Mouse (Mus musculus): Measurements from ENCODE around the gene Gtf2h3. TPM values are rescaled to one million over a fixed set of nuclear protein-coding genes. Genes with fewer than 3 reads are reported as not detected.

Gene Gtf2h3
- total RNA-seq, 4 experiments from 2014 or later = 28.9 to 36.7 (median 31.6) TPM

- DNase-seq (ENCODE audit: low spot score in 2 of 2) = no peak
These were observed 57.2 kb downstream of the Gtf2h3 start for GRCm38 (mm10) chr5:124636139-124636538.

GRCm38 (mm10) chr5:124636694-124637093, 57.8 kb downstream of the Gtf2h3 start:
- no peak for DNase-seq (ENCODE audit: low spot score in 2 of 2)

- no peak for DNase-seq (ENCODE audit: low spot score in 2 of 2)
These were observed 58.4 kb downstream of the Gtf2h3 start for GRCm38 (mm10) chr5:124637300-124637699.

- DNase-seq (ENCODE audit: low spot score in 2 of 2) = no peak
These were observed 58.9 kb downstream of the Gtf2h3 start for GRCm38 (mm10) chr5:124637836-124638235.

Other genes with a start within 250 kb of the Gtf2h3 start
- gene Cdk2ap1, start 216.1 kb upstream of the Gtf2h3 start, total RNA-seq (2022) = 100 to 1,000 TPM in 2 of 4 experiments, 10 to 100 TPM in 2; 92.2 to 111 (median 102) TPM
- 100 to 1,000 TPM; 135 to 183 (median 148) TPM for gene Sbno1, start 153.1 kb upstream of the Gtf2h3 start, total RNA-seq (2022)
- gene Kmt5a, start 139.2 kb upstream of the Gtf2h3 start, total RNA-seq (2022) = 10 to 100 TPM; 58.2 to 72.4 (median 64.4) TPM
- 10 to 100 TPM; 15.5 to 21.0 (median 17.2) TPM for gene Rilpl2, start 100.8 kb upstream of the Gtf2h3 start, total RNA-seq (2022)
- 10 to 100 TPM; 25.7 to 31.5 (median 28.6) TPM for gene Snrnp35, start 96.0 kb upstream of the Gtf2h3 start, total RNA-seq (2022)
- 10 to 100 TPM; 67.1 to 69.2 (median 68.8) TPM for gene Rilpl1, start 47.7 kb upstream of the Gtf2h3 start, total RNA-seq (2022)
- 100 to 1,000 TPM; 100 to 117 (median 109) TPM for gene Tmed2, start 38.4 kb upstream of the Gtf2h3 start, total RNA-seq (2022)
- 10 to 100 TPM; 27.5 to 36.8 (median 29.6) TPM for gene Ddx55, start 26.3 kb upstream of the Gtf2h3 start, total RNA-seq (2022)
- 10 to 100 TPM; 34.2 to 36.9 (median 35.2) TPM for gene Eif2b1, start within 50 bp of the Gtf2h3 start, total RNA-seq (2022)
- gene Atp6v0a2, start 49.4 kb downstream of the Gtf2h3 start, total RNA-seq (2022) = 10 to 100 TPM; 58.9 to 66.3 (median 61.6) TPM
- gene Dnah10, start 145.9 kb downstream of the Gtf2h3 start, total RNA-seq (2022) = 1 to 10 TPM in 2 of 4 experiments, under 1 TPM in 2; 0.56 to 1.5 (median 0.92) TPM

Measured in layer of hippocampus, adult 8-10 months (tissue).